Mouse (Mus musculus): Measurements from ENCODE around the gene Scel. TPM values are rescaled to one million over a fixed set of nuclear protein-coding genes. Genes with fewer than 3 reads are reported as not detected.

Gene Scel
- total and polyA plus RNA-seq, 2 experiments from 2014 or later, result 0.26 TPM; not detected in 1

GRCm38 (mm10) chr14:103651106-103651505 lies 138.0 kb downstream of the Scel start:
- ATAC-seq (ENCODE audit: low FRiP score), result peak; percentile 47
- H3K36me3 ChIP-seq (ENCODE audit: insufficient read depth, low read length), result no peaks in the 10 kb centered on the region
- H3K4me2 ChIP-seq (ENCODE audit: low read depth, low read length, poor library complexity, severe bottlenecking), result peak overlapping the region; percentile 69
- peak; percentile 54 for DNase-seq (ENCODE audit: low spot score)
- 1% methylated on average over 11 of the region's 11 CpGs for WGBS
- TF ChIP-seq CTCF (IDR thresholded peaks at IDR 0.05), result peak; percentile 38
- H3K4me3 ChIP-seq (ENCODE audit: low read depth, low read length), result peak overlapping the region; percentile 98
- peak overlapping the region; percentile 98 for H3K27ac ChIP-seq (ENCODE audit: low read depth, low read length)
- no peaks in the 10 kb centered on the region for H3K27me3 ChIP-seq (ENCODE audit: insufficient read depth, low read length)
- no peaks in the 10 kb centered on the region for H3K9me3 ChIP-seq (ENCODE audit: low read length)
- peak overlapping the region; percentile 99 for H3K9ac ChIP-seq (replicated peaks; ENCODE audit: low read length, poor library complexity, severe bottlenecking)
- H3K4me1 ChIP-seq (ENCODE audit: insufficient read depth, low read length), result peaks cover 8% of the 10 kb centered on the region; the same call in 1 of the 2 replicates

- Histone ChIP-seq H3K4me3 (ENCODE audit: low read depth, low read length) (peak overlapping the region; percentile 98), H3K27ac (ENCODE audit: low read depth, low read length) (no peak overlapping the region; the same call in 1 of the 2 replicates)
Observed at GRCm38 (mm10) chr14:103651562-103651961, 138.4 kb downstream of the Scel start.

GRCm38 (mm10) chr14:103652524-103652923 lies 139.4 kb downstream of the Scel start:
- peak overlapping the region; percentile 69 for H3K4me2 ChIP-seq (ENCODE audit: low read depth, low read length, poor library complexity, severe bottlenecking)
- no peaks in the 10 kb centered on the region for H3K9me3 ChIP-seq (ENCODE audit: low read length)
- no peak overlapping the region for H3K27ac ChIP-seq (ENCODE audit: low read depth, low read length)
- peak overlapping the region; percentile 98 for H3K4me3 ChIP-seq (ENCODE audit: low read depth, low read length)
- no peak for ATAC-seq (ENCODE audit: low FRiP score)
- no peak for TF ChIP-seq CTCF (IDR thresholded peaks at IDR 0.05)
- no peaks in the 10 kb centered on the region for H3K36me3 ChIP-seq (ENCODE audit: insufficient read depth, low read length)
- H3K27me3 ChIP-seq (ENCODE audit: insufficient read depth, low read length), result no peaks in the 10 kb centered on the region
- DNase-seq (ENCODE audit: low spot score), result no peak
- H3K4me1 ChIP-seq (ENCODE audit: insufficient read depth, low read length), result peaks cover 11% of the 10 kb centered on the region; the same call in 1 of the 2 replicates
- 68% methylated on average over 5 of the region's 5 CpGs for WGBS
- no peak overlapping the region for H3K9ac ChIP-seq (replicated peaks; ENCODE audit: low read length, poor library complexity, severe bottlenecking)

More at GRCm38 (mm10) chr14:103651562-103651961, 138.4 kb downstream of the Scel start:
- 35% methylated on average over 2 of the region's 2 CpGs for WGBS
- Histone ChIP-seq H3K36me3 (ENCODE audit: insufficient read depth, low read length) (no peaks in the 10 kb centered on the region), H3K9ac (replicated peaks; ENCODE audit: low read length, poor library complexity, severe bottlenecking) (peak overlapping the region; percentile 99), H3K4me1 (ENCODE audit: insufficient read depth, low read length) (peaks cover 10% of the 10 kb centered on the region; the same call in 1 of the 2 replicates), H3K4me2 (ENCODE audit: low read depth, low read length, poor library complexity, severe bottlenecking) (peak overlapping the region; percentile 69), H3K9me3 (ENCODE audit: low read length) (no peaks in the 10 kb centered on the region), H3K27me3 (ENCODE audit: insufficient read depth, low read length) (no peaks in the 10 kb centered on the region)
- DNase-seq (ENCODE audit: low spot score) (no peak), ATAC-seq (ENCODE audit: low FRiP score) (no peak)
- TF ChIP-seq CTCF (IDR thresholded peaks at IDR 0.05), result no peak

- WGBS, result 60% methylated on average over 5 of the region's 5 CpGs
- no peak for ATAC-seq (ENCODE audit: low FRiP score)
- H3K9me3 ChIP-seq (ENCODE audit: low read length), result no peaks in the 10 kb centered on the region
- H3K4me2 ChIP-seq (ENCODE audit: low read depth, low read length, poor library complexity, severe bottlenecking), result peak overlapping the region; percentile 29
- no peak overlapping the region; the same call in 1 of the 2 replicates for H3K4me3 ChIP-seq (ENCODE audit: low read depth, low read length)
- no peak overlapping the region for H3K27ac ChIP-seq (ENCODE audit: low read depth, low read length)
- no peaks in the 10 kb centered on the region for H3K27me3 ChIP-seq (ENCODE audit: insufficient read depth, low read length)
- DNase-seq (ENCODE audit: low spot score), result no peak
- TF ChIP-seq CTCF (IDR thresholded peaks at IDR 0.05), result no peak
- H3K4me1 ChIP-seq (ENCODE audit: insufficient read depth, low read length), result peaks cover 11% of the 10 kb centered on the region; the same call in 1 of the 2 replicates
- H3K36me3 ChIP-seq (ENCODE audit: insufficient read depth, low read length), result peaks cover 10% of the 10 kb centered on the region
- no peak overlapping the region for H3K9ac ChIP-seq (replicated peaks; ENCODE audit: low read length, poor library complexity, severe bottlenecking)
Observed at GRCm38 (mm10) chr14:103653800-103654199, 140.7 kb downstream of the Scel start.

- 55% methylated on average over 5 of the region's 5 CpGs for WGBS
- peaks cover 11% of the 10 kb centered on the region for H3K36me3 ChIP-seq (ENCODE audit: insufficient read depth, low read length)
- H3K27me3 ChIP-seq (ENCODE audit: insufficient read depth, low read length), result no peaks in the 10 kb centered on the region
- DNase-seq (ENCODE audit: low spot score) (no peak), ATAC-seq (ENCODE audit: low FRiP score) (no peak)
- no peak for TF ChIP-seq CTCF (IDR thresholded peaks at IDR 0.05)
- H3K4me1 ChIP-seq (ENCODE audit: insufficient read depth, low read length), result peaks cover 11% of the 10 kb centered on the region; the same call in 1 of the 2 replicates
- H3K9ac ChIP-seq (replicated peaks; ENCODE audit: low read length, poor library complexity, severe bottlenecking), result no peak overlapping the region
- no peaks in the 10 kb centered on the region for H3K9me3 ChIP-seq (ENCODE audit: low read length)
- no peak overlapping the region for H3K27ac ChIP-seq (ENCODE audit: low read depth, low read length)
- H3K4me3 ChIP-seq (ENCODE audit: low read depth, low read length), result no peak overlapping the region
- no peak overlapping the region for H3K4me2 ChIP-seq (ENCODE audit: low read depth, low read length, poor library complexity, severe bottlenecking)
Observed at GRCm38 (mm10) chr14:103655448-103655847, 142.3 kb downstream of the Scel start.

GRCm38 (mm10) chr14:103657876-103658275 lies 144.7 kb downstream of the Scel start:
- whole genome bisulfite sequencing, result 95% methylated on average over 4 of the region's 4 CpGs
- no peak for TF ChIP-seq CTCF (IDR thresholded peaks at IDR 0.05)
- Histone ChIP-seq H3K4me3 (ENCODE audit: low read depth, low read length) (no peak overlapping the region), H3K27me3 (ENCODE audit: insufficient read depth, low read length) (no peaks in the 10 kb centered on the region), H3K27ac (ENCODE audit: low read depth, low read length) (no peak overlapping the region), H3K9me3 (ENCODE audit: low read length) (no peaks in the 10 kb centered on the region), H3K4me1 (ENCODE audit: insufficient read depth, low read length) (peaks cover 7% of the 10 kb centered on the region; the same call in 1 of the 2 replicates), H3K4me2 (ENCODE audit: low read depth, low read length, poor library complexity, severe bottlenecking) (no peak overlapping the region), H3K36me3 (ENCODE audit: insufficient read depth, low read length) (peaks cover 11% of the 10 kb centered on the region), H3K9ac (replicated peaks; ENCODE audit: low read length, poor library complexity, severe bottlenecking) (no peak overlapping the region)
- DNase-seq (ENCODE audit: low spot score) (no peak), ATAC-seq (ENCODE audit: low FRiP score) (no peak)

Small RNA genes lying within 50 kb of the gene (microRNA-seq; reads per million reads assigned to microRNA genes)
- gene Gm22877 (ENCODE audit: borderline number of aligned reads), result not detected

Other genes starting within 250 kb of the Scel start
- 110 and 140 TPM in 2 replicates for gene Mycbp2, start 166.5 kb upstream of the Scel start, total RNA-seq (2014; rRNA removed)
- 52.7 and 64.2 TPM in 2 replicates for gene Mycbp2, start 166.5 kb upstream of the Scel start, polyA plus RNA-seq (2015; fragmentation: Nextera tagmentation; extraction: Ambion mirVana)
- 70.0 and 89.7 TPM in 2 replicates for gene Slain1, start 136.9 kb downstream of the Scel start, total RNA-seq (2014; rRNA removed)
- gene Slain1, start 136.9 kb downstream of the Scel start, polyA plus RNA-seq (2015; fragmentation: Nextera tagmentation; extraction: Ambion mirVana), result 16.6 and 20.3 TPM in 2 replicates

Data from midbrain, postnatal 0 days (tissue).